Comparison of ENCODE assay signal across 8 mouse cellular contexts in the genomic region with DNA sequence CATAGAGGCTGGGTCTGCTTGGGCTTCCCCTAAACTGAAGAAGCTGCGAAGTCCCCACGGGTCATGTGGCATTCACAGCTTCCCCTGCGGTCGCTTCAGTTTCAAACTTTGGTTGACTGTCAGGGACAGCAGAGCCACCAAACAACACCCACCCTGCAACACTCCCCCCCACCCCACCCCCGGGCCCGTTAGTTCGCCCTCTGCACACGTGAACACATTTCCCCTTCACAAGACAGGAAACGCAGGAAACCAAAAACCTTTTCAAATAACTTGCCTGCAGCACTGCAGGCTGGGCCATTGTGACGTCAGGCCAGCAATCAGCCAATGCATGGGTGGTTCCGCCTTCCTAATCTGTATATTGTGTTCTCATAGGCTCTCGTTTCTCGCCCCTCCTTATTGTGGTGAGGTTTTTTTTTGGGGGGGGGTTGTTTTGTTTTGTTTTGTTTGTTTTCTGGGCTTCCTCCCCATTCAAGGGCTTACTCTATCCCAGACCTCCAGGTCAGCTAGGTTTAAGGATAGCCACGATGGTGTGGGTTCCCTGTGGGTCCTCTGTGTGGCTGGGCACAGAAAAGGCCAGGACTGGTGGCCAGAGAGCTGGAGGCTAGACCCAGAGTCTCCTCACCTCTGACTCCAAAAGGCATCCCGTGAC.
DNase-seq lines count a peak whose midpoint lies in the region; ATAC-seq and TF ChIP-seq lines count a peak whose summit lies in the region.

No protein-coding gene starts in this region.

- no peaks in the 10 kb centered on the region for H3K9me3 ChIP-seq in ES-Bruce4 (replicated peaks; ENCODE audit: control insufficient read depth, insufficient read depth, low read length, poor library complexity, severe bottlenecking)
- H3K9me3 ChIP-seq in forebrain, embryonic 14.5 days (replicated peaks; ENCODE audit: control insufficient read depth, low read length): no peaks in the 10 kb centered on the region

- H3K4me2 ChIP-seq in forebrain, embryonic 14.5 days (ENCODE audit: low read length): peak overlapping the region; percentile 57

- no peak for TF ChIP-seq CTCF in ES-Bruce4 (IDR thresholded peaks at IDR 0.05; ENCODE audit: low read depth, low read length)

- peak; percentile 10 for TF ChIP-seq POLR2A in ES-Bruce4 (IDR thresholded peaks at IDR 0.05; ENCODE audit: insufficient read depth, low read length)

- H3K36me3 ChIP-seq in ES-Bruce4 (ENCODE audit: control insufficient read depth, insufficient read depth, low read length, poor library complexity, severe bottlenecking): no peaks in the 10 kb centered on the region
- no peaks in the 10 kb centered on the region for H3K36me3 ChIP-seq in forebrain, embryonic 14.5 days (ENCODE audit: control insufficient read depth, insufficient read depth, low read length)

- no peaks in the 10 kb centered on the region for H3K27me3 ChIP-seq in ES-Bruce4 (ENCODE audit: control insufficient read depth, insufficient read depth, low read length, poor library complexity, severe bottlenecking)
- no peaks in the 10 kb centered on the region for H3K27me3 ChIP-seq in forebrain, embryonic 14.5 days (replicated peaks; ENCODE audit: control insufficient read depth, insufficient read depth, low read length)

- ATAC-seq in forebrain, embryonic 14.5 days: peak; percentile 93

- peak overlapping the region; percentile 63 for H3K9ac ChIP-seq in ES-Bruce4 (ENCODE audit: low read depth, poor library complexity, severe bottlenecking)
- H3K9ac ChIP-seq in forebrain, embryonic 14.5 days (ENCODE audit: low read length): peak overlapping the region; percentile 32; the same call in 1 of the 2 replicates

- H3K4me1 ChIP-seq in ES-Bruce4 (ENCODE audit: control insufficient read depth, insufficient read depth, low read length): peaks cover 9% of the 10 kb centered on the region
- H3K4me1 ChIP-seq in forebrain, embryonic 14.5 days (ENCODE audit: control insufficient read depth, insufficient read depth, low read length): no peaks in the 10 kb centered on the region; the same call in 1 of the 2 replicates

- peak overlapping the region; percentile 39 for H3K4me3 ChIP-seq in ES-Bruce4 (ENCODE audit: low read depth, low read length)
- H3K4me3 ChIP-seq in forebrain, embryonic 14.5 days (ENCODE audit: low read depth, low read length): peak overlapping the region; percentile 26

- peak; percentile 68 for TF ChIP-seq EP300 in ES-Bruce4 (IDR thresholded peaks at IDR 0.05; ENCODE audit: insufficient read depth, low read depth, low read length)

- DNase-seq in adrenal gland, postnatal 14 days: peak; percentile 82
- peak; percentile 93 for DNase-seq in forebrain, embryonic 14.5 days (ENCODE audit: low spot score)
- DNase-seq in heart, postnatal 14 days: peak; percentile 70 to 80
- peak; percentile 78 to 79 for DNase-seq in kidney, postnatal 36 days
- DNase-seq in lung, postnatal 10 days: peak; percentile 86
- DNase-seq in ovary, postnatal 36 days (ENCODE audit: low spot score): peak; percentile 39
- peak; percentile 83 for DNase-seq in thymus, postnatal 4 days

- intact Hi-C loops in heart, postnatal 14 days (cut with DNase I): loop anchor here (5.0 kb wide), 2 partner anchors 84 to 146 kb away; partner anchors contain the start of gene Med13l

- 5% methylated on average over 15 of the region's 15 CpGs for WGBS in forebrain, embryonic 14.5 days

- H3K27ac ChIP-seq in ES-Bruce4 (ENCODE audit: insufficient read depth, low read length): peak overlapping the region; percentile 54
- H3K27ac ChIP-seq in forebrain, embryonic 14.5 days (ENCODE audit: low read depth, low read length): no peak overlapping the region

Comparison
In these comparisons a context has a peak if more than half of its experiments do, and no peak if none do; other contexts are left out.
1. DNase-seq: peak in every context shown above with its lines; median percentile 93 in forebrain, embryonic 14.5 days; 86 in lung, postnatal 10 days; 83 in thymus, postnatal 4 days; 82 in adrenal gland, postnatal 14 days; 78 in kidney, postnatal 36 days; 75 in heart, postnatal 14 days; 39 in ovary, postnatal 36 days.